Mouse (Mus musculus) forebrain, embryonic 14.5 days (tissue): Measurements from ENCODE around the gene Lrrc26. TPM values are rescaled to one million over a fixed set of nuclear protein-coding genes. Genes with fewer than 3 reads are reported as not detected.
"Not testable (repeated sequence)": the region's sequence is repeated elsewhere in the genome, so short reads cannot be mapped to it uniquely, and the experiment has no call there.

ENCODE experiments used
- ATAC-seq: fragments of 200-750 bp; cut with Nextera tagmentation; 2 replicates; pipeline ENCODE4 v1.8.0; 2017; ENCODE audit warnings: mild to moderate bottlenecking, moderate library complexity
- DNase-seq: peaks from one replicate; pipeline ENCODE4 v3.0.0-alpha.2; 2015; ENCODE audit warnings: low spot score
- H3K27ac ChIP-seq: fragments of 300-500 bp; sonication (generic); 2 replicates; pipeline ENCODE4 v1.5.1; 2014; ENCODE audit warnings: low read depth, mild to moderate bottlenecking, control low read depth, low read length, moderate library complexity
- H3K27me3 ChIP-seq: fragments of 300-500 bp; sonication (generic); replicated peaks from 2 replicates; pipeline ENCODE4 v1.6.1; 2014; ENCODE audit warnings: low read length, control low read depth, mixed read lengths; ENCODE audit not compliant: control insufficient read depth, insufficient read depth
- H3K36me3 ChIP-seq: fragments of 300-500 bp; sonication (generic); 2 replicates; pipeline ENCODE4 v1.6.1; 2014; ENCODE audit warnings: low read length, control low read depth; ENCODE audit not compliant: control insufficient read depth, insufficient read depth
- H3K4me1 ChIP-seq: fragments of 300-500 bp; sonication (generic); 2 replicates; pipeline ENCODE4 v1.6.1; 2014; ENCODE audit warnings: antibody characterized with exemption, low read length, control low read depth; ENCODE audit not compliant: control insufficient read depth, insufficient read depth
- H3K4me2 ChIP-seq: fragments of 300-500 bp; sonication (generic); 2 replicates; pipeline ENCODE4 v1.6.1; 2014; ENCODE audit warnings: mild to moderate bottlenecking, control low read depth, low read length
- H3K4me3 ChIP-seq: fragments of 300-500 bp; sonication (generic); 2 replicates; pipeline ENCODE4 v1.5.1; 2014; ENCODE audit warnings: low read depth, low read length, control low read depth
- H3K9ac ChIP-seq: fragments of 300-500 bp; sonication (generic); 2 replicates; pipeline ENCODE4 v1.6.1; 2014; ENCODE audit warnings: mild to moderate bottlenecking, low read length, control low read depth, moderate library complexity
- H3K9me3 ChIP-seq: fragments of 300-500 bp; sonication (generic); replicated peaks from 2 replicates; pipeline ENCODE4 v1.6.1; 2016; ENCODE audit warnings: low read length, control low read depth, mixed read lengths; ENCODE audit not compliant: control insufficient read depth
- WGBS: fragments of 180-500 bp; shearing (Covaris S2); extraction: QIAGEN DNeasy Blood & Tissue Kit; methylation state at CpG from one replicate; pipeline ENCODE4 v1.1.7; 2014; 5-methylcytosine and 5-hydroxymethylcytosine counted together
- polyA plus RNA-seq: library from polyadenylated mRNA; unstranded; fragments of >200 nt; fragmentation: Nextera tagmentation; extraction: Ambion mirVana; gene quantifications from 2 replicates; pipeline ENCODE4 v1.2.1, GENCODE M21; 2014

Gene Lrrc26
- polyA plus RNA-seq, 1 experiment from 2014 or later, result not detected

- H3K9ac ChIP-seq, result no peak overlapping the region
- no peak overlapping the region for H3K4me3 ChIP-seq
- peaks cover 51% of the 10 kb centered on the region for H3K36me3 ChIP-seq
- H3K4me2 ChIP-seq, result no peak overlapping the region
- DNase-seq, result no peak
- no peaks in the 10 kb centered on the region for H3K9me3 ChIP-seq
- peaks cover 12% of the 10 kb centered on the region for H3K4me1 ChIP-seq
- H3K27me3 ChIP-seq, result no peaks in the 10 kb centered on the region
- 90% methylated on average over 1 of the region's 1 CpGs for WGBS
- H3K27ac ChIP-seq, result no peak overlapping the region
- ATAC-seq, result no peak
Observed at GRCm38 (mm10) chr2:25252331-25252730, 37.4 kb upstream of the Lrrc26 start.

GRCm38 (mm10) chr2:25255284-25255779, 34.4 kb upstream of the Lrrc26 start, which contains the start of gene Tmem203:
Gene Tmem203, plus strand, starts transcription at chr2:25255439.
- DNase-seq (peak; percentile 95), ATAC-seq (peak; percentile 94)
- peaks cover 21% of the 10 kb centered on the region for H3K36me3 ChIP-seq
- under 1% methylated on average over 38 of the region's 39 CpGs for WGBS
- peaks cover 12% of the 10 kb centered on the region for H3K4me1 ChIP-seq
- H3K9ac ChIP-seq, result peak within 1 kb of the TSS; percentile 86
- no peaks in the 10 kb centered on the region for H3K27me3 ChIP-seq
- H3K27ac ChIP-seq, result peak within 1 kb of the TSS; percentile 70
- H3K4me3 ChIP-seq, result peak within 1 kb of the TSS; percentile 97
- no peaks in the 10 kb centered on the region for H3K9me3 ChIP-seq
- peak within 1 kb of the TSS; percentile 96 for H3K4me2 ChIP-seq

- H3K27ac ChIP-seq, H3K27me3 ChIP-seq, DNase-seq, ATAC-seq, H3K9me3 ChIP-seq: not testable (repeated sequence)
- peaks cover 12% of the 10 kb centered on the region for H3K4me1 ChIP-seq
- peak overlapping the region; percentile 96 for H3K4me2 ChIP-seq
- H3K36me3 ChIP-seq, result peaks cover 11% of the 10 kb centered on the region
- WGBS, result 49% methylated on average over 11 of the region's 12 CpGs
- peak overlapping the region; percentile 86; the same call in 1 of the 2 replicates for H3K9ac ChIP-seq
- H3K4me3 ChIP-seq, result peak overlapping the region; percentile 97
Observed at GRCm38 (mm10) chr2:25256443-25257109, 33.1 kb upstream of the Lrrc26 start.

GRCm38 (mm10) chr2:25257250-25257649, 32.5 kb upstream of the Lrrc26 start:
- H3K36me3 ChIP-seq, H3K9me3 ChIP-seq, DNase-seq, H3K9ac ChIP-seq, ATAC-seq, H3K4me3 ChIP-seq, H3K27me3 ChIP-seq, H3K27ac ChIP-seq, H3K4me2 ChIP-seq: not testable (repeated sequence)
- WGBS, result 89% methylated on average over 5 of the region's 5 CpGs
- H3K4me1 ChIP-seq, result peaks cover 15% of the 10 kb centered on the region

GRCm38 (mm10) chr2:25258887-25259286, 30.8 kb upstream of the Lrrc26 start:
- no peak overlapping the region for H3K27ac ChIP-seq
- peaks cover 9% of the 10 kb centered on the region for H3K27me3 ChIP-seq
- 36% methylated on average over 2 of the region's 2 CpGs for WGBS
- H3K4me3 ChIP-seq, result no peak overlapping the region
- H3K36me3 ChIP-seq, result no peaks in the 10 kb centered on the region
- no peaks in the 10 kb centered on the region for H3K9me3 ChIP-seq
- no peak overlapping the region for H3K4me2 ChIP-seq
- H3K4me1 ChIP-seq, result peaks cover 23% of the 10 kb centered on the region
- no peak for ATAC-seq
- H3K9ac ChIP-seq, result no peak overlapping the region
- DNase-seq, result no peak

GRCm38 (mm10) chr2:25261870-25262269, 27.8 kb upstream of the Lrrc26 start:
- Histone ChIP-seq H3K27ac (peak overlapping the region; percentile 54; the same call in 1 of the 2 replicates), H3K9ac (peak overlapping the region; percentile 54; the same call in 1 of the 2 replicates), H3K4me2 (peak overlapping the region; percentile 99), H3K36me3 (no peaks in the 10 kb centered on the region), H3K27me3 (peaks cover 13% of the 10 kb centered on the region), H3K4me1 (peaks cover 35% of the 10 kb centered on the region), H3K4me3 (peak overlapping the region; percentile 81), H3K9me3 (no peaks in the 10 kb centered on the region)
- WGBS, result 48% methylated on average over 12 of the region's 12 CpGs
- no peak for ATAC-seq
- DNase-seq, result no peak

GRCm38 (mm10) chr2:25262291-25262767, 27.4 kb upstream of the Lrrc26 start, which contains the start of gene Tprn:
Gene Tprn, plus strand, starts transcription at chr2:25262618.
- peaks cover 13% of the 10 kb centered on the region for H3K27me3 ChIP-seq
- peaks cover 40% of the 10 kb centered on the region for H3K4me1 ChIP-seq
- under 1% methylated on average over 39 of the region's 39 CpGs for WGBS
- ATAC-seq (peak; percentile 99), DNase-seq (peak; percentile 99)
- peak within 1 kb of the TSS; percentile 54; the same call in 1 of the 2 replicates for H3K27ac ChIP-seq
- H3K4me3 ChIP-seq, result peak within 1 kb of the TSS; percentile 81
- peak within 1 kb of the TSS; percentile 99 for H3K4me2 ChIP-seq
- no peaks in the 10 kb centered on the region for H3K9me3 ChIP-seq
- no peaks in the 10 kb centered on the region for H3K36me3 ChIP-seq
- H3K9ac ChIP-seq, result peak within 1 kb of the TSS; percentile 75

- peak; percentile 45 for DNase-seq
- peak overlapping the region; percentile 75 for H3K9ac ChIP-seq
- peak; percentile 28; the same call in 1 of the 2 replicates for ATAC-seq
- no peaks in the 10 kb centered on the region for H3K9me3 ChIP-seq
- H3K27me3 ChIP-seq, result peaks cover 13% of the 10 kb centered on the region
- peaks cover 41% of the 10 kb centered on the region for H3K4me1 ChIP-seq
- H3K4me3 ChIP-seq, result peak overlapping the region; percentile 81
- H3K27ac ChIP-seq, result no peak overlapping the region; the same call in 1 of the 2 replicates
- no peaks in the 10 kb centered on the region for H3K36me3 ChIP-seq
- under 1% methylated on average over 75 of the region's 82 CpGs for WGBS
- H3K4me2 ChIP-seq, result peak overlapping the region; percentile 99
Observed at GRCm38 (mm10) chr2:25262795-25263622, 26.7 kb upstream of the Lrrc26 start.
